Mouse (Mus musculus) cerebellum, adult 2 months (tissue): ENCODE data around the gene Sptlc2.

Source experiments
- CTCF ChIP-seq: fragments of 200-500 bp; IDR thresholded peaks from 2 replicates; pipeline ENCODE4 v1.5.1; 2011; ENCODE audit warnings: low read depth, mild to moderate bottlenecking, control low read depth, low read length, moderate library complexity, borderline replicate concordance; ENCODE audit not compliant: insufficient read depth
- POLR2A ChIP-seq: fragments of 200-500 bp; IDR thresholded peaks from 2 replicates; pipeline ENCODE4 v1.6.1; 2011; ENCODE audit warnings: low read length, control low read depth, borderline replicate concordance; ENCODE audit not compliant: insufficient read depth

DNA sequence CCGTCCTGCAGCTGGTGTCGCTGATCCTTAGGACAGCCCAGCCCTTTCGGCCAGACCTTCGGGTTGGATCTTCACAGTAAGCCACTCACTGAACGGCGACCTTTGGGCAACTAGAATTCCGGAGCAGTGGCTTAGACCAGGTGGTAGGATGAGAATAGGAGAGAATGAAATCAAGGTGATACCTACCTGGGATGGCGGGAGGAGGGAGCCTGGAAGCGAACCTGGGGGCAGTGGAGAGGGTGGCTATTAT, 87.8 kb downstream of the Sptlc2 start:
- TF ChIP-seq CTCF: no peak
- no peak for TF ChIP-seq POLR2A
